Mouse (Mus musculus) frontal cortex, postnatal 25 days (tissue): ENCODE results near the gene Rnf169.
A peak's percentile ranks its signal among the peaks of the same experiment; 100 is the strongest.

Source experiments
- DNase-seq, 2 experiments: peaks; one replicate each; pipeline ENCODE4 v3.0.0; 2022; ENCODE audit warnings: low spot score in 2 of 2

The Rnf169 gene

GRCm38 (mm10) chr7:99980132-99980591 lies at the start of gene Rnf169:
Rnf169 (minus strand) TSS chr7:99980448.
- peak; percentile 76 to 84 for DNase-seq

GRCm38 (mm10) chr7:100029307-100029706 lies 49.1 kb upstream of the Rnf169 start:
- no peak for DNase-seq

- DNase-seq, result no peak
These were observed 47.1 kb upstream of the Rnf169 start for GRCm38 (mm10) chr7:100027353-100027752.

GRCm38 (mm10) chr7:100017056-100017455 lies 36.8 kb upstream of the Rnf169 start:
- DNase-seq, result no peak

DNA sequence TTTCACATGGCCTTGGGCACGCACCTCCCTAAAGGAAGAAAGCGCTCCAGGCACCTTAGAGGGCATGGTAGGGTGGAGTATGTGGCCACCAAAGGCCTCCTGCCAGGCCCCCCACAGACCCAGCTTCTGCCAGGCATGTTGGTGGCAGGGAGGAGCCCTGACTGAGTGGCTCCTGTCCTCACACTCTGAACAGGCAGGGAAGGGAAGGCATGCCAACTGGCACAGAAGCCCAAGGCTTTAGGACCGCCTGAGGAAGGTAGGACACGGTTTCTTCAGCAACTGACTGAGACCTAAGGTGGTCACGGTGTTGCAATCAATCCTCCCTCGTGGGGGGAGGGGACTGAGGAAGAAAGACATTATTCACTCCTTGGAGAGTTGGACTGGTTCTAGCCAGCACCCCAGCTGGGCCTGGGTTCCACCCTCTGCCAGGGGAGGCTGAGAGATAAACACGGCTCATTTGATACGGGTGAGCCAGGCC lies 33.9 kb upstream of the Rnf169 start:
- DNase-seq, result no peak

GRCm38 (mm10) chr7:100012515-100012914 lies 32.3 kb upstream of the Rnf169 start:
- DNase-seq, result no peak

DNA sequence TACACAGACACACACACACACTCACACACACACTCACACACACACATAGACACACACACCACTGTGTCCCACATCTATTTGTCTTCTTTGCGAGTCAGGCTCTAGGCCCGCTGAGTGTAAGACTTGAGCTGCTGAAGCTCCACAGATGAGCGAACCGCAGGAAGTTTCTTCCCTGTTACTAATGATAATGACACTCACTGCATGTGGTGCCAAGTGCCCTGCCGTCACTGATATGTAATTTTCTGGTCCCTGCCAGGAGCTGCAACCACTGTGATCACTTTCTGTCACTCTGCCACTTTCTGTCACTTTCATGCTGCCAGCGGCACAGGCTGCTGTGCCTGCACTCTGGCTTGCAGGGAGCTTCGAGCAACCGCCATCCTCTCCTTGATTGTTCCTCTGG lies 31.8 kb upstream of the Rnf169 start:
- no peak for DNase-seq

- no peak for DNase-seq
These were observed 30.5 kb upstream of the Rnf169 start for GRCm38 (mm10) chr7:100010711-100011110.

DNA sequence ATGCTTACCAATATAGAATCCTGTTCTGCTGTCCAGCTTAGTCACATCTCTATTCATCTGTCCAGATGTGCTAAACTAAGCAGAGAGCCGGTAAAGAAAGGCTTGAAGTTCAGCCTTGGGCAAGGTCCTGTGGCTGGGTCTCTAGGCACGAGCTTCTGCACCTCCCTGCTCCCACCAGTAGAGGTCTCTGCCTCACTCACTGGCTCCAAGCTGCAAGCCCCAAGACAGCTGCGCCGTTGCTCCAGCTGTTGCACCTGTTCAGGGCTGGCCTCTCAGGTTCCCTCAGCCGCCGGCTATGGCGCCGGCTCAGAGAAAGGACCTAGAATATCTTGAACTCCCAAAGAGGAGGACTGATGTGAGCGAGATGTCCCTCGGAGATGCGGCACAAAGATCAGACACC lies 29.4 kb upstream of the Rnf169 start:
- peak; percentile 49 to 54 for DNase-seq

- DNase-seq, result no peak
These were observed 28.5 kb upstream of the Rnf169 start for GRCm38 (mm10) chr7:100008765-100009164.

GRCm38 (mm10) chr7:100006411-100006810 lies 26.2 kb upstream of the Rnf169 start:
- DNase-seq, result no peak

DNA sequence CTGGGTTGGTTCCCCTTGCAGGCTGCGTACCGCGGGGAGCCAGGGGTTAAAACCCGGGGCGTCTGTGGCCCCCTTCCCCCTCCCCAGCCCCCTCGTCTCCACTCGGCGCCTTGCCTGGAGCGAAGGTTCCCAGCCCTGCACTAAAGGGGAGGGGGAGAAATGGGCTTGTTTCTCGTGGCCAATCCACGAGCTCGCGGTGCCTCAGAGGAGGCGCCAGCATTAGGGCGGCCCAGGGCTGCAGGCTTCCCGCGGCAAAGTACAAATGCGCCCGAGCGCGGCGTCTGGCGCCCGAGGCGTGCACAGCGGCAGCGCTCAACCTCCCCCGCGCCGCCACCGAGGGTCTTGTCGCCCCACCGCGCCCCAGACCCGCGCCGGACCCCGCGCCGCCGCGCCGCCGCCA lies 25.5 kb upstream of the Rnf169 start, which contains the start of gene Chrdl2:
TSS of gene Chrdl2 (plus strand) at position 383 of the 400 bp plus-strand sequence.
- DNase-seq, result no peak

DNA sequence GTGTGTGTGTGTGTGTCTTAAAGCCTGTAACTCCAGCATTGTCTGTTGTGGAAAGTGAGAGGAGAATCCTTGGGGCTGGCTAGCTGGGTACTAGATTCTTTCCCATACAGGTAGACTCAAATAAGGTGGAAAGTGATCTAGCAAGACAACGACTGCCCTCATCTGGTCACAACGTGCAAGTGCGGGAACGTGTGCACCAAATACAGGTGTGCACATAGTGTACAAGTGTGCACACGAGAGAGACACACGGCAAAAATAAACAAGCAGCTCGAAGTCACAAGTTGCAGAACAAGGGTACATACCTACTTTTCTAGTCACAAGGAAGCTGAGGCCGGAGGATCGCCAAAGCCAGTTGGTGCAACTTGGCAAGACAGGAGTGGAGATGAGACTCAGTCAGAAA lies 23.5 kb upstream of the Rnf169 start:
- DNase-seq, result no peak

- DNase-seq, result no peak
These were observed 18.4 kb upstream of the Rnf169 start for GRCm38 (mm10) chr7:99998668-99999067.

- no peak for DNase-seq
These were observed 14.9 kb upstream of the Rnf169 start for GRCm38 (mm10) chr7:99995186-99995585.

DNA sequence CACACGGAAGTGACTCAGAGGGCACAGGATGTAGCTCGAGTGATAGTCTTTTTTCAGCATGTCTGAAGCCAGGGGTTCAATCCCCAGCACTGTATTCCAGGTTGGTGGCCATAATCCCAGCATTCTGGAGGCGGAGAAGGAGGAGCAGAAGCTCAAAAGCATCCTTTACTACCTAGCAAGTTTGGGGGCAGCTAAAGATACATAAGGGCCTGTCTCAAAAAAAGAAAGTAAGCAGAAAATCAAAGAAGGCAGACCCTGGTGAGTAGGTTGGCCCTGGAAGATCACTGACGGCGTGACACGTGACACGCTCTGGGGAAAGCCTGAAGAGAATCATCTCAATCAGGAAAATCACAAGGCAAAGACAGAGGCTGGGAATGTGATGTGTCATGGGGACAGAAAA lies 12.9 kb upstream of the Rnf169 start:
- no peak for DNase-seq

DNA sequence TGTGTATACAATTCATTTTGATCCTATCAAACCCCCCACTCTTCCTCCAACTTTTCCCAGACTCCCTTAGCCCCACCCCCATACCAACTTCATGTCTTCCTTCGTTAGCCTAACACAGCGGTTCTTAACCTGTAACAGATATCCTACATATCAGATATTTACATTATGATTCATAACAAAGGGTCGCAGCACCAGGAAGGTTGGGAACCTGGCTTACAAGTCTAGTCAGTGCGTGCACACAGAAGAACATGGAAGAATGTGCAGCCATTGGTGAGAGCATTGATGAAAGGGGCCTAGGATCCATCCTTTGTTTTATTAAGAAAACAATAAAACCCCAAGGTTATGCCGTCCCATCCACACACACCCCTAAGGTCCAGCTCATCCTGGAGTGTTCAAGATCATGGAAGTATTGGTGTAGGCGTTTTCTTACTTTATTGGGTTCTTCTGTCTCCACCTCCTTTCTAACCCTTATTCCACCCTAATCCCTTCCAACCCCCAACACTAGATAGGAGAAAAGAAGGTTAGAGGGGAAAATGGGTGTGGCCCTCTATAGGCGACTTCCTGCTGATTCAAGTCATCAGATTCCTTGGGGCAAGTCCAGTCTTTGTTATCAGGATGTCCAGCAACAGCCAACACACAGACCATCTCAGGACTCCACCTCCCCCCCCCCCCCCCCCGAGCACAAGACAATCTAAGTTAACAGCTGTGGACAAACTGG lies 10.9 kb upstream of the Rnf169 start:
- no peak for DNase-seq

DNA sequence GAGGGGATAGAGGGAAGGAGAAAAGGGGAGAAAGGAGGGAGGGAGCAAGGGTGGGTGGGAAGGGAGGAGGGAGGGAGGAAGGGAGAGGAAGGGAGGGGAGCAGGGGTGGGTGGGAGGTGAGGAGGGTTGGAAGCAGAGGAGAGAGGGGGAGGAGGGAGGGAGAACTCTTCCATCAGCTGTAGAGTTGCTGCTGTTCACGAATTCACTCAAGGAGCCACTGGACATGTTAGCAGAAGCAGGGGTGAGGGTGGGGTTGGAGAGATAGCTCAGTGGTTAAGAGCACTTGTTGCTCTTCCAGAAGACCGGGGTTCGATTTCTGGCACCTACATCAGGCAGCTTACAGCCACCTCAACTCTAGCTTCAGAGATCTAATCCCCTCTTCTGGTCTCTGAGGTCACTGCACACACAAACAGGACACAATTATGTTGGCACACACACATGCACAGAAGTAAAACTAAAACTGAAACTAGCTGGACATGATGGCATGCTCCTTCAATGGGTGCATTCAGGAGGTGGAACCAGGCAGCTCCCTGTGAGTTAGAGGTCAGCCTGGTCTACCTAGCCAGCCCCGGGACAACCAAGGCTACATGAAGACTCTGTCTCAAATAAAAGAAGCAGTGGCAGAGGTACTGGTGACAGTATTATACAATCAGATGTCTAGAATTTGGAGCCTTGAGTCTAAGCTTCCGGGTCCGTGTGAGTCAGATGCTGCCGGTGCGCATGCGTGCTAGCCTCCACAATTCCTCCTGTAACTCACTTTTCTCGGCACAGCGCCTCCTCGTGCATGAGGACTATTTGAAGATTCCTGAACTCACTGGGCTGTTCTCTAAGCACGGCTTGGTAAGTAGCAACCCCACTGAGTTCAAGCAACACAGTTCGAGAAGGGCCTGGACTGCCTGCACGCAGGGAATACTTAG lies 9.9 kb upstream of the Rnf169 start:
- no peak for DNase-seq

DNA sequence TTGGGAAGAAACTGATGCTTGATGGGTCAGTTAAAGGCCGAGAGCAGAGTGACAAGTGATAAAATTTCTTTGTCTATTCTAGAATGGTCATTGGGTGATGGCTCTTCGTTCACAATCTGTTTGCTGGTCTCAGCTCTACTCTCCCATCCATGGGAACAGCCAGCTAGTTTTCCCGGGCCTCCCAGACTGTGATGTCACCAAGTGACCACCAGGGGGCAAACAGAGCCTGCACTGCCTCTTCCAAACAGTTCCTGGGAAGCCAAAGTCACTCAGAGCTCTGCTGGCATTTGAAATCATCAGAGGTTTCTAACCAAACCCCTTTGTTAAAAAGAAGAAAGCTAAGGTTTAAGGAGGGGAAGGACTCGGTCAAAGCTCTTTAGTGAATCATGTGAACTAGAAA lies 8.5 kb upstream of the Rnf169 start:
- peak; percentile 59 to 77 for DNase-seq

- no peak for DNase-seq
These were observed 2.3 kb upstream of the Rnf169 start for GRCm38 (mm10) chr7:99982256-99983242.

DNA sequence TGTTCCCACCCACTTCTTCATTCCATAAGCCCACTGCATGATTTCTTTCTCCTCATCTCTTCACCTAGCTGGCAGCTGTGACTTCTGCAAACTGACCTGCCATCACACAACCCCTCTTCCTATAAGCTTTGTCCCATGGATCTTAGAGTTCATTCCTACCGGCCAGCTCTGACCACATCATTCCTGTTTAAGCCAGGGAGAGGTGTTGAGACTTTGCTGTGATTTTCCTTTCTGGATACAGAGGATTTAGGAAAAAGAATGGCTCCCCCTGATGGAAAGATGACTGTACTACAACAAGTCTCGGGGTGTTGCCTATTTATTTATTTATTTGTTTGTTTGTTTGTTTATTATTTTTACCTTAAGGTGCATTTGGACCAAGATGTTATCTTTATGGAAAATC lies 1.1 kb upstream of the Rnf169 start:
- DNase-seq, result no peak
